Mouse (Mus musculus) layer of hippocampus, adult 2 months (tissue): ENCODE measurements at regions not wholly inside any gene's neighbourhood (a gene's known extent, or its start where the extent isn't known, plus 50 kb on each side); places are given as distances from the start of the nearest gene placed in this dataset.

Experiments used
- DNase-seq, 2 experiments: peaks; one replicate each; pipeline ENCODE4 v3.0.0; 2022; ENCODE audit warnings: low spot score in 2 of 2
- H3K27ac ChIP-seq: fragments of 200-600 bp; 2 replicates; pipeline ENCODE4 v1.8.1; 2022
- H3K4me3 ChIP-seq: fragments of 200-600 bp; 2 replicates; pipeline ENCODE4 v1.8.1; 2022; ENCODE audit warnings: mild to moderate bottlenecking
- CTCF ChIP-seq: fragments of 200-600 bp; conservative IDR thresholded peaks from 2 replicates; pipeline ENCODE4 v1.8.1; 2022; ENCODE audit warnings: antibody characterized with exemption, mild to moderate bottlenecking, moderate library complexity

GRCm38 (mm10) chr6:43021967-43022366 is 73.1 kb downstream of the Olfr444 start:
- peak; percentile 12 to 33 for DNase-seq
- TF ChIP-seq CTCF, result peak; percentile 89
- H3K4me3 ChIP-seq, result no peak overlapping the region
- no peak overlapping the region for H3K27ac ChIP-seq
